Mouse (Mus musculus) cerebral cortex, adult 2 months (tissue): Measurements from ENCODE around the gene Krt77.

Experiments
- WGBS: fragments of 180-500 bp; shearing (Covaris S2); methylation state at CpG from one replicate; pipeline ENCODE4 v1.1.7; 2018; 5-methylcytosine and 5-hydroxymethylcytosine counted together

Krt77 gene

DNA sequence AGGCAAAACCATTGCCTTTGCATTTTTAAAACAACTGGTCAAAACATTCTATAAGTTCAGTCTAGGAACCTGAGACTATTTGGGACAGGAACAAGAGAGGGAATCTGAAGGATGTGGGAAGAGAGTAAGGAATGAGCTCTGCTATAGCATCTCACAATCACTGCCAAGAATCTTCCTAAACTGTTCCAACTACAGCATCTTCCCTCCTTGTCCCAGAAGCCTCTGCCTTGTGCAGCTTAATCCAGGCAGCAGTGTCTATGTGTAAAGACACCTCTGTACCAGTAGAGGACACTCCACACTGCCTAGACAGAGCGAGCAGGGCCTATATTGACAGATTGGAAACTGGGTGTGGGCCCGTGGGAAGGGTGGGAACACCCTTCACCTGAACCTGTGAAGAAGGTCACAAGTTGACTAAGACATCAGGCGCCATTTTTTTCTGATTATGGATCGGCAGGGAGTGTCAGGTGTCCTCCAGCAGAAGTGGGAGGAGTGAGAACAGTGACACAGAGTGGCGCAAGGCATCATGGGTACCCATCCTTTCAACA lies 34.6 kb downstream of the Krt77 start:
- WGBS: 63% methylated on average over 5 of the region's 5 CpGs

DNA sequence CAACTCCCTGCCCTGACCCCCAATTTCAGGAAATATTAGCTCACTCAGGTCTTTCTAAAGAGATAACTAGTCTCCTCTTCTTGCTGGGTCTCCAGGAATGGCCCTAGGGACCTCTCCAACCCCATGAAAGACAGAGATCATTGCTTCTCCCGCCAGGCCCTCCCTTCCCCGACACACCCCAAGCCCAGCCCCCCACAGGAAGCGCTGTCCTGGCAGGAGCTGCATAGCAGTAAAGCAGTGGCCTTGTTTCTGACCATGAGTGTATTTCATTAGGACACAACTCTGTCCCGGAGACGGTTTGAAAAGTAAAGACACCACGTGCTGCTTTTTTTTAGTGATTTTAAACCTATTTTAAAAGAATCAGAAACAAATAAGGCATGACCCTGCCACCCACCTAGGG lies 36.4 kb downstream of the Krt77 start:
- WGBS: 73% methylated on average over 6 of the region's 6 CpGs

DNA sequence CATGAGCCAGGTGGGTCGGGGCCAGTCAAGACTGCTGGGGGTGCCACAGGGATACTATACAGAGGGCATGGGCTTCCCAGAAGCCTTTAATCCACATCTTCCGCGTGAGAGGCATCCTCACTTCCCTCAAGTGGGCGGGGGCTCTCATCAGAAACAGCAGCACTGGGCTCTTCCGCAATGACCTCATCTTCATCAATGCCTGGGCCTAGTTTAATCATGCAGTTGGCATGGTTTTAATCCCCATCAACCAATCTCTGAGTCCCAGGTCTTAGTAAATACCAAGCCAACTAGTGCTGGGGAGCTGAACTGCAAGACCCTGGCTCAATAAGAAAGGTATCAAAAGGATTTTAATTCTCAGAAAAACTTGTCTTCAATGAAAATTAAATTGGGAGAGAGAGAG lies 40.1 kb downstream of the Krt77 start:
- 73% methylated on average over 5 of the region's 5 CpGs for WGBS

DNA sequence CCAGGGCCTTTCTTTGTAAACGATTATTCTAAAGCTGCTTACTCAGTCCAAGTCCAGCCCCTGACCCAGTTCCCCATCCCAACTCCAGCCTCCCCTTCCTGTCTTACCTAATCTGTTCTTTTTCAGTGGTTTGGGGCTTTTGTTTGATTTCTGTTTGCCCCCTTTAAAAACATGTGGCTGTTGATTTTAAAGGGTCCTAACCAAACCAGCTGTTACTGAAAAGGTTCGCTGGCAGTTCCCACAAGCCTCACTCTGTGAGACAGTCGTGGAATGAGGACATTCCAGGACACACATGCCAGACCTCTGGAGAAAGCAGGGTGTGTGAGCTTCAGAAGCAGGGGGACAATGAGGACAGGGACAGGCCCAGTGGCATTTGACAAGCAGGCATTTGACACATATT lies 47.7 kb downstream of the Krt77 start:
- WGBS: 48% methylated on average over 3 of the region's 3 CpGs

DNA sequence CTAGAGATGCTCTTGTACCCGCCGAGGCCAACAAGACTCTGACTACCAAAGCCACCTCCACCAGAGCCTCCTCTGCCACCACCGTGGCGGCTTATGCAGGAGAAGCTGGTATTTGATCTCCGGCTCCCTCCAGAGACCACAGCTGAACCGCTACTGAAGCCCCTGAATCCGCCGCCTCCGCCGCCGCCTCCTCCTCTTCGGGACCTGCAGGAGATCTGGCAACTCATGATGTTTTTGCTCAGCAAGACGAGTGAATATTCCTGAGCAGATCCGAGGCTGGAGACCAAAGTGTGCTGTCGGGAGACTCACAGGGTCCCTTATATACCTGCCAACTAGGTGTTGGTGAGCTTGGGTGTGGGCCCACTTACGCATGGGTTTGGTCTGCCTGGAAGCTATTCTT lies 51.6 kb downstream of the Krt77 start, which contains the start of gene Krt2:
Gene Krt2 (minus strand): TSS at position 295 of the 400 bp plus-strand sequence.
- 89% methylated on average over 16 of the region's 16 CpGs for WGBS
